Mouse (Mus musculus): ENCODE data around the gene Pcbp1. TPM values are rescaled to one million over a fixed set of nuclear protein-coding genes. Genes with fewer than 3 reads are reported as not detected.

Pcbp1 gene
- polyA plus RNA-seq (2015; fragmentation: Illumina TruSeq; extraction: RNeasy Lipid Tissue Mini Kit (QIAGEN cat#74804); ENCODE audit: insufficient read depth, low replicate concordance), result 121 TPM

GRCm38 (mm10) chr6:86526032-86526960 lies at the start of gene Pcbp1:
Gene Pcbp1, minus strand, starts transcription at chr6:86526321.

Other genes with a start within 250 kb of the Pcbp1 start
- 32.3 TPM for gene Fam136a, start 160.7 kb downstream of the Pcbp1 start, polyA plus RNA-seq (2015; fragmentation: Illumina TruSeq; extraction: RNeasy Lipid Tissue Mini Kit (QIAGEN cat#74804); ENCODE audit: insufficient read depth, low replicate concordance)
- gene Snrpg, start 155.0 kb downstream of the Pcbp1 start, polyA plus RNA-seq (2015; fragmentation: Illumina TruSeq; extraction: RNeasy Lipid Tissue Mini Kit (QIAGEN cat#74804); ENCODE audit: insufficient read depth, low replicate concordance), result 223 TPM
- 37.4 TPM for gene Pcyox1, start 129.2 kb downstream of the Pcbp1 start, polyA plus RNA-seq (2015; fragmentation: Illumina TruSeq; extraction: RNeasy Lipid Tissue Mini Kit (QIAGEN cat#74804); ENCODE audit: insufficient read depth, low replicate concordance)
- 163 TPM for gene Tia1, start 122.1 kb downstream of the Pcbp1 start, polyA plus RNA-seq (2015; fragmentation: Illumina TruSeq; extraction: RNeasy Lipid Tissue Mini Kit (QIAGEN cat#74804); ENCODE audit: insufficient read depth, low replicate concordance)
- not detected for gene Gm44790, start 99.7 kb downstream of the Pcbp1 start, polyA plus RNA-seq (2015; fragmentation: Illumina TruSeq; extraction: RNeasy Lipid Tissue Mini Kit (QIAGEN cat#74804); ENCODE audit: insufficient read depth, low replicate concordance)
- gene C87436, start 87.9 kb downstream of the Pcbp1 start, polyA plus RNA-seq (2015; fragmentation: Illumina TruSeq; extraction: RNeasy Lipid Tissue Mini Kit (QIAGEN cat#74804); ENCODE audit: insufficient read depth, low replicate concordance), result 29.2 TPM
- gene Asprv1, start 101.8 kb upstream of the Pcbp1 start, polyA plus RNA-seq (2015; fragmentation: Illumina TruSeq; extraction: RNeasy Lipid Tissue Mini Kit (QIAGEN cat#74804); ENCODE audit: insufficient read depth, low replicate concordance), result 3.7 TPM
- 26.4 TPM for gene Mxd1, start 142.8 kb upstream of the Pcbp1 start, polyA plus RNA-seq (2015; fragmentation: Illumina TruSeq; extraction: RNeasy Lipid Tissue Mini Kit (QIAGEN cat#74804); ENCODE audit: insufficient read depth, low replicate concordance)
- 67.8 TPM for gene Snrnp27, start 158.2 kb upstream of the Pcbp1 start, polyA plus RNA-seq (2015; fragmentation: Illumina TruSeq; extraction: RNeasy Lipid Tissue Mini Kit (QIAGEN cat#74804); ENCODE audit: insufficient read depth, low replicate concordance)
- gene Gmcl1, start 207.1 kb upstream of the Pcbp1 start, polyA plus RNA-seq (2015; fragmentation: Illumina TruSeq; extraction: RNeasy Lipid Tissue Mini Kit (QIAGEN cat#74804); ENCODE audit: insufficient read depth, low replicate concordance), result 38.0 TPM